Mouse (Mus musculus): ENCODE measurements around the gene Spen. TPM values are rescaled to one million over a fixed set of nuclear protein-coding genes. Genes with fewer than 3 reads are reported as not detected.
A peak's percentile ranks its signal among the peaks of the same experiment; 100 is the strongest.

Gene Spen
- polyA plus RNA-seq, 1 experiment from 2014 or later = 19.1 TPM

- WGBS = 78% methylated on average over 2 of the region's 2 CpGs
- no peak overlapping the region for H3K27ac ChIP-seq (ENCODE audit: low read length)
- H3K36me3 ChIP-seq (ENCODE audit: control insufficient read depth, insufficient read depth) = peaks cover 9% of the 10 kb centered on the region
- H3K4me1 ChIP-seq (replicated peaks; ENCODE audit: control insufficient read depth, insufficient read depth, low read length) = peaks cover 7% of the 10 kb centered on the region
- H3K27me3 ChIP-seq (replicated peaks; ENCODE audit: control insufficient read depth, insufficient read depth, low read length) = no peaks in the 10 kb centered on the region
- no peak overlapping the region for H3K4me2 ChIP-seq (ENCODE audit: low read length)
- no peak overlapping the region for H3K9ac ChIP-seq (replicated peaks; ENCODE audit: low read depth, low read length)
- ATAC-seq = no peak
- H3K4me3 ChIP-seq (replicated peaks; ENCODE audit: low read length) = no peak overlapping the region
- H3K9me3 ChIP-seq (ENCODE audit: control insufficient read depth, low read length) = 0 out of 2 replicates have a peak, but pooled peaks cover 4% of the 10 kb centered on the region
Observed at GRCm38 (mm10) chr4:141525940-141526339, 12.5 kb downstream of the Spen start.

GRCm38 (mm10) chr4:141524658-141525057 is 13.7 kb downstream of the Spen start:
- Histone ChIP-seq H3K9me3 (ENCODE audit: control insufficient read depth, low read length) (0 out of 2 replicates have a peak, but pooled peaks cover 4% of the 10 kb centered on the region), H3K4me3 (replicated peaks; ENCODE audit: low read length) (no peak overlapping the region), H3K9ac (replicated peaks; ENCODE audit: low read depth, low read length) (no peak overlapping the region), H3K4me1 (replicated peaks; ENCODE audit: control insufficient read depth, insufficient read depth, low read length) (peaks cover 7% of the 10 kb centered on the region), H3K27me3 (replicated peaks; ENCODE audit: control insufficient read depth, insufficient read depth, low read length) (no peaks in the 10 kb centered on the region), H3K4me2 (ENCODE audit: low read length) (no peak overlapping the region), H3K27ac (ENCODE audit: low read length) (no peak overlapping the region), H3K36me3 (ENCODE audit: control insufficient read depth, insufficient read depth) (peaks cover 17% of the 10 kb centered on the region)
- no peak for ATAC-seq
- 69% methylated on average over 6 of the region's 6 CpGs for WGBS

- no peak for ATAC-seq
- Histone ChIP-seq H3K27me3 (replicated peaks; ENCODE audit: control insufficient read depth, insufficient read depth, low read length) (no peaks in the 10 kb centered on the region), H3K27ac (ENCODE audit: low read length) (no peak overlapping the region), H3K9me3 (ENCODE audit: control insufficient read depth, low read length) (0 out of 2 replicates have a peak, but pooled peaks cover 4% of the 10 kb centered on the region), H3K4me3 (replicated peaks; ENCODE audit: low read length) (no peak overlapping the region), H3K4me2 (ENCODE audit: low read length) (no peak overlapping the region), H3K36me3 (ENCODE audit: control insufficient read depth, insufficient read depth) (peaks cover 21% of the 10 kb centered on the region), H3K4me1 (replicated peaks; ENCODE audit: control insufficient read depth, insufficient read depth, low read length) (peaks cover 7% of the 10 kb centered on the region), H3K9ac (replicated peaks; ENCODE audit: low read depth, low read length) (no peak overlapping the region)
- WGBS = 81% methylated on average over 11 of the region's 11 CpGs
Observed at GRCm38 (mm10) chr4:141523128-141523527, 15.3 kb downstream of the Spen start.

GRCm38 (mm10) chr4:141518386-141518785 is 20.0 kb downstream of the Spen start:
- WGBS = 84% methylated on average over 3 of the region's 3 CpGs
- no peak for ATAC-seq
- no peak overlapping the region for H3K27ac ChIP-seq (ENCODE audit: low read length)
- peaks cover 31% of the 10 kb centered on the region for H3K36me3 ChIP-seq (ENCODE audit: control insufficient read depth, insufficient read depth)
- H3K9ac ChIP-seq (replicated peaks; ENCODE audit: low read depth, low read length) = no peak overlapping the region
- peaks cover 4% of the 10 kb centered on the region for H3K4me1 ChIP-seq (replicated peaks; ENCODE audit: control insufficient read depth, insufficient read depth, low read length)
- no peak overlapping the region for H3K4me3 ChIP-seq (replicated peaks; ENCODE audit: low read length)
- H3K4me2 ChIP-seq (ENCODE audit: low read length) = no peak overlapping the region
- no peaks in the 10 kb centered on the region for H3K27me3 ChIP-seq (replicated peaks; ENCODE audit: control insufficient read depth, insufficient read depth, low read length)
- H3K9me3 ChIP-seq (ENCODE audit: control insufficient read depth, low read length) = 0 out of 2 replicates have a peak, but pooled peaks cover 4% of the 10 kb centered on the region

- no peaks in the 10 kb centered on the region for H3K27me3 ChIP-seq (replicated peaks; ENCODE audit: control insufficient read depth, insufficient read depth, low read length)
- peaks cover 13% of the 10 kb centered on the region for H3K36me3 ChIP-seq (ENCODE audit: control insufficient read depth, insufficient read depth)
- no peak overlapping the region for H3K4me2 ChIP-seq (ENCODE audit: low read length)
- ATAC-seq = no peak
- no peaks in the 10 kb centered on the region for H3K9me3 ChIP-seq (ENCODE audit: control insufficient read depth, low read length)
- H3K4me3 ChIP-seq (replicated peaks; ENCODE audit: low read length) = no peak overlapping the region
- 0 out of 2 replicates have a peak, but pooled peaks cover 2% of the 10 kb centered on the region for H3K4me1 ChIP-seq (replicated peaks; ENCODE audit: control insufficient read depth, insufficient read depth, low read length)
- no peak overlapping the region for H3K27ac ChIP-seq (ENCODE audit: low read length)
- H3K9ac ChIP-seq (replicated peaks; ENCODE audit: low read depth, low read length) = no peak overlapping the region
- 73% methylated on average over 12 of the region's 12 CpGs for WGBS
Observed at GRCm38 (mm10) chr4:141514179-141514641, 24.2 kb downstream of the Spen start.

GRCm38 (mm10) chr4:141512145-141512544 is 26.3 kb downstream of the Spen start:
- H3K9ac ChIP-seq (replicated peaks; ENCODE audit: low read depth, low read length) = no peak overlapping the region
- 81% methylated on average over 6 of the region's 6 CpGs for WGBS

GRCm38 (mm10) chr4:141510457-141510856 is 27.9 kb downstream of the Spen start:
- no peaks in the 10 kb centered on the region for H3K9me3 ChIP-seq (ENCODE audit: control insufficient read depth, low read length)
- no peak for ATAC-seq
- no peak overlapping the region for H3K4me2 ChIP-seq (ENCODE audit: low read length)
- H3K27ac ChIP-seq (ENCODE audit: low read length) = no peak overlapping the region
- no peaks in the 10 kb centered on the region for H3K27me3 ChIP-seq (replicated peaks; ENCODE audit: control insufficient read depth, insufficient read depth, low read length)
- WGBS = 83% methylated on average over 13 of the region's 13 CpGs
- no peaks in the 10 kb centered on the region for H3K36me3 ChIP-seq (ENCODE audit: control insufficient read depth, insufficient read depth)
- H3K4me3 ChIP-seq (replicated peaks; ENCODE audit: low read length) = no peak overlapping the region
- peaks cover 16% of the 10 kb centered on the region for H3K4me1 ChIP-seq (replicated peaks; ENCODE audit: control insufficient read depth, insufficient read depth, low read length)
- H3K9ac ChIP-seq (replicated peaks; ENCODE audit: low read depth, low read length) = no peak overlapping the region

More at GRCm38 (mm10) chr4:141512145-141512544, 26.3 kb downstream of the Spen start:
- Histone ChIP-seq H3K4me3 (replicated peaks; ENCODE audit: low read length) (no peak overlapping the region), H3K4me2 (ENCODE audit: low read length) (no peak overlapping the region), H3K27ac (ENCODE audit: low read length) (no peak overlapping the region), H3K9me3 (ENCODE audit: control insufficient read depth, low read length) (no peaks in the 10 kb centered on the region), H3K4me1 (replicated peaks; ENCODE audit: control insufficient read depth, insufficient read depth, low read length) (peaks cover 5% of the 10 kb centered on the region), H3K36me3 (ENCODE audit: control insufficient read depth, insufficient read depth) (peaks cover 5% of the 10 kb centered on the region), H3K27me3 (replicated peaks; ENCODE audit: control insufficient read depth, insufficient read depth, low read length) (no peaks in the 10 kb centered on the region)
- ATAC-seq = no peak

GRCm38 (mm10) chr4:141506893-141507292 is 31.5 kb downstream of the Spen start:
- H3K36me3 ChIP-seq (ENCODE audit: control insufficient read depth, insufficient read depth) = no peaks in the 10 kb centered on the region
- 0 out of 2 replicates have a peak, but pooled peaks have one; percentile 29 for ATAC-seq
- peaks cover 21% of the 10 kb centered on the region for H3K4me1 ChIP-seq (replicated peaks; ENCODE audit: control insufficient read depth, insufficient read depth, low read length)
- H3K27me3 ChIP-seq (replicated peaks; ENCODE audit: control insufficient read depth, insufficient read depth, low read length) = no peaks in the 10 kb centered on the region
- no peak overlapping the region for H3K4me3 ChIP-seq (replicated peaks; ENCODE audit: low read length)
- 61% methylated on average over 10 of the region's 10 CpGs for WGBS
- peak overlapping the region; percentile 84 for H3K27ac ChIP-seq (ENCODE audit: low read length)
- no peaks in the 10 kb centered on the region for H3K9me3 ChIP-seq (ENCODE audit: control insufficient read depth, low read length)
- H3K9ac ChIP-seq (replicated peaks; ENCODE audit: low read depth, low read length) = no peak overlapping the region
- H3K4me2 ChIP-seq (ENCODE audit: low read length) = peak overlapping the region; percentile 20; the same call in 1 of the 2 replicates

- ATAC-seq = peak; percentile 72
- no peaks in the 10 kb centered on the region for H3K9me3 ChIP-seq (ENCODE audit: control insufficient read depth, low read length)
- H3K4me2 ChIP-seq (ENCODE audit: low read length) = peak overlapping the region; percentile 20
- H3K27me3 ChIP-seq (replicated peaks; ENCODE audit: control insufficient read depth, insufficient read depth, low read length) = no peaks in the 10 kb centered on the region
- H3K9ac ChIP-seq (replicated peaks; ENCODE audit: low read depth, low read length) = peak overlapping the region; percentile 28; the same call in 1 of the 2 replicates
- H3K4me3 ChIP-seq (replicated peaks; ENCODE audit: low read length) = no peak overlapping the region
- H3K36me3 ChIP-seq (ENCODE audit: control insufficient read depth, insufficient read depth) = no peaks in the 10 kb centered on the region
- WGBS = 34% methylated on average over 10 of the region's 10 CpGs
- H3K4me1 ChIP-seq (replicated peaks; ENCODE audit: control insufficient read depth, insufficient read depth, low read length) = peaks cover 26% of the 10 kb centered on the region
- peak overlapping the region; percentile 84 for H3K27ac ChIP-seq (ENCODE audit: low read length)
Observed at GRCm38 (mm10) chr4:141506352-141506751, 32.0 kb downstream of the Spen start.

- H3K9ac ChIP-seq (replicated peaks; ENCODE audit: low read depth, low read length) = no peak overlapping the region
- no peaks in the 10 kb centered on the region for H3K36me3 ChIP-seq (ENCODE audit: control insufficient read depth, insufficient read depth)
- no peak overlapping the region for H3K4me3 ChIP-seq (replicated peaks; ENCODE audit: low read length)
- H3K4me2 ChIP-seq (ENCODE audit: low read length) = no peak overlapping the region
- H3K9me3 ChIP-seq (ENCODE audit: control insufficient read depth, low read length) = no peaks in the 10 kb centered on the region
- peaks cover 28% of the 10 kb centered on the region for H3K4me1 ChIP-seq (replicated peaks; ENCODE audit: control insufficient read depth, insufficient read depth, low read length)
- H3K27ac ChIP-seq (ENCODE audit: low read length) = no peak overlapping the region
- 93% methylated on average over 11 of the region's 11 CpGs for WGBS
- H3K27me3 ChIP-seq (replicated peaks; ENCODE audit: control insufficient read depth, insufficient read depth, low read length) = no peaks in the 10 kb centered on the region
- no peak for ATAC-seq
Observed at GRCm38 (mm10) chr4:141505810-141506209, 32.6 kb downstream of the Spen start.

All from forebrain, embryonic 16.5 days (tissue).